8 mouse cellular contexts compared by ENCODE assay signal in genomic region chr11:32642899-32643886, GRCm38 (mm10). TPM values are rescaled to one million over a fixed set of nuclear protein-coding genes. Genes with fewer than 3 reads are reported as not detected.
DNase-seq lines count a peak whose midpoint lies in the region; ATAC-seq and TF ChIP-seq lines count a peak whose summit lies in the region.

No protein-coding gene starts in this region.

- peak; percentile 64 for ATAC-seq in limb, embryonic 12.5 days (ENCODE audit: insufficient number of reproducible peaks, insufficient read depth, low FRiP score, low TSS enrichment, low read depth)
- peak; percentile 68 for ATAC-seq in midbrain, embryonic 15.5 days (replicated peaks)

- DNase-seq in heart, embryonic 10.5 days (ENCODE audit: low spot score): peak; percentile 87
- DNase-seq in heart, adult 9 months (ENCODE audit: low spot score in 2 of 2): no peak
- DNase-seq in c-Kit-positive CD71-positive TER-119-positive erythroid progenitor cells, embryonic 14.5 days (ENCODE audit: low spot score): peak; percentile 17
- DNase-seq in frontal cortex, postnatal 25 days (ENCODE audit: low spot score in 2 of 2): peak; percentile 24 to 33
- no peak for DNase-seq in yolk sac, embryonic 10.5 days (ENCODE audit: low spot score)

- H3K27me3 ChIP-seq in heart, embryonic 10.5 days (ENCODE audit: insufficient read depth, poor library complexity, severe bottlenecking): no peaks in the 10 kb centered on the region
- H3K27me3 ChIP-seq in E14TG2a.4 (ENCODE audit: insufficient read depth, low read length): no peaks in the 10 kb centered on the region
- no peaks in the 10 kb centered on the region for H3K27me3 ChIP-seq in limb, embryonic 12.5 days
- no peaks in the 10 kb centered on the region for H3K27me3 ChIP-seq in midbrain, embryonic 15.5 days (replicated peaks)

- peak overlapping the region; percentile 98 for H3K9ac ChIP-seq in limb, embryonic 12.5 days (replicated peaks)
- H3K9ac ChIP-seq in midbrain, embryonic 15.5 days: peak overlapping the region; percentile 98

- peak overlapping the region; percentile 88 for H3K4me2 ChIP-seq in limb, embryonic 12.5 days
- H3K4me2 ChIP-seq in midbrain, embryonic 15.5 days: peak overlapping the region; percentile 53

- H3K27ac ChIP-seq in heart, embryonic 10.5 days: peak overlapping the region; percentile 98
- peak overlapping the region; percentile 99 for H3K27ac ChIP-seq in limb, embryonic 12.5 days
- peak overlapping the region; percentile 98 for H3K27ac ChIP-seq in midbrain, embryonic 15.5 days

- WGBS in heart, embryonic 10.5 days: under 1% methylated on average over 53 of the region's 54 CpGs
- WGBS in limb, embryonic 12.5 days: under 1% methylated on average over 46 of the region's 54 CpGs
- WGBS in midbrain, embryonic 15.5 days: under 1% methylated on average over 54 of the region's 54 CpGs

- H3K4me3 ChIP-seq in heart, embryonic 10.5 days: peak overlapping the region; percentile 86
- peak overlapping the region; percentile 94 for H3K4me3 ChIP-seq in E14TG2a.4 (replicated peaks; ENCODE audit: low read length)
- H3K4me3 ChIP-seq in limb, embryonic 12.5 days (replicated peaks): peak overlapping the region; percentile 99
- peak overlapping the region; percentile 84 for H3K4me3 ChIP-seq in midbrain, embryonic 15.5 days

- no peak for TF ChIP-seq CTCF in E14TG2a.4 (conservative IDR thresholded peaks at IDR 0.05; ENCODE audit: low read length)

- peaks cover 26% of the 10 kb centered on the region for H3K4me1 ChIP-seq in heart, embryonic 10.5 days
- peaks cover 47% of the 10 kb centered on the region for H3K4me1 ChIP-seq in E14TG2a.4 (replicated peaks; ENCODE audit: low read depth, low read length)
- peaks cover 38% of the 10 kb centered on the region for H3K4me1 ChIP-seq in limb, embryonic 12.5 days (replicated peaks)
- peaks cover 23% of the 10 kb centered on the region for H3K4me1 ChIP-seq in midbrain, embryonic 15.5 days

- no peaks in the 10 kb centered on the region for H3K9me3 ChIP-seq in heart, embryonic 10.5 days
- H3K9me3 ChIP-seq in E14TG2a.4 (ENCODE audit: low read length): no peaks in the 10 kb centered on the region
- H3K9me3 ChIP-seq in limb, embryonic 12.5 days: no peaks in the 10 kb centered on the region
- H3K9me3 ChIP-seq in midbrain, embryonic 15.5 days: no peaks in the 10 kb centered on the region

- H3K36me3 ChIP-seq in heart, embryonic 10.5 days: no peaks in the 10 kb centered on the region
- H3K36me3 ChIP-seq in E14TG2a.4 (ENCODE audit: insufficient read depth, low read length): peaks cover 10% of the 10 kb centered on the region
- no peaks in the 10 kb centered on the region for H3K36me3 ChIP-seq in limb, embryonic 12.5 days
- no peaks in the 10 kb centered on the region for H3K36me3 ChIP-seq in midbrain, embryonic 15.5 days (replicated peaks)

RNA-seq across cellular contexts. Expression of gene Fbxw11, which starts 0.7 kb away (rescaled TPM):
- polyA plus RNA-seq in heart, embryonic 10.5 days (2016; fragmentation: Nextera tagmentation; extraction: Ambion mirVana): 61.1 and 73.9 TPM in 2 replicates
- polyA plus RNA-seq in limb, embryonic 12.5 days (2016; fragmentation: Nextera tagmentation; extraction: Ambion mirVana): 91.0 and 97.5 TPM in 2 replicates
- polyA plus RNA-seq in midbrain, embryonic 15.5 days (2015; fragmentation: Nextera tagmentation; extraction: Ambion mirVana): 120 and 126 TPM in 2 replicates

Comparison
In these comparisons a context has a peak if more than half of its experiments do, and no peak if none do; other contexts are left out.
1. DNase-seq: peak in heart, embryonic 10.5 days (single experiment), c-Kit-positive CD71-positive TER-119-positive erythroid progenitor cells, embryonic 14.5 days (single experiment) and frontal cortex, postnatal 25 days (2 of 2); none in heart, adult 9 months (0 of 2) and yolk sac, embryonic 10.5 days (single experiment).
2. Peak in every context shown above with its lines, with median percentiles within 50 percentile points of each other: H3K27ac ChIP-seq and H3K4me3 ChIP-seq.